Mouse (Mus musculus) liver, embryonic 15.5 days (tissue): Measurements from ENCODE around the gene Plekhf1. TPM values are rescaled to one million over a fixed set of nuclear protein-coding genes. Genes with fewer than 3 reads are reported as not detected.
A peak's percentile ranks its signal among the peaks of the same experiment; 100 is the strongest.

Experiments
- ATAC-seq: fragments of 200-750 bp; cut with Nextera tagmentation; 2 replicates; pipeline ENCODE4 v1.8.0; 2017; ENCODE audit warnings: moderate number of reproducible peaks, mild to moderate bottlenecking, moderate library complexity; ENCODE audit not compliant: insufficient read depth
- H3K27ac ChIP-seq: fragments of 300-500 bp; sonication (generic); replicated peaks from 2 replicates; pipeline ENCODE4 v1.5.1; 2015; ENCODE audit warnings: mild to moderate bottlenecking, inconsistent platforms
- H3K27me3 ChIP-seq: fragments of 300-500 bp; sonication (generic); 2 replicates; pipeline ENCODE4 v1.6.1; 2015; ENCODE audit warnings: mild to moderate bottlenecking, inconsistent platforms
- H3K36me3 ChIP-seq: fragments of 300-500 bp; sonication (generic); replicated peaks from 2 replicates; pipeline ENCODE4 v1.6.1; 2015; ENCODE audit warnings: moderate library complexity, mild to moderate bottlenecking, inconsistent platforms
- H3K4me1 ChIP-seq: fragments of 300-500 bp; sonication (generic); replicated peaks from 2 replicates; pipeline ENCODE4 v1.6.1; 2015; ENCODE audit warnings: inconsistent platforms
- H3K4me2 ChIP-seq: fragments of 300-500 bp; sonication (generic); 2 replicates; pipeline ENCODE4 v1.6.1; 2015; ENCODE audit warnings: moderate library complexity, mild to moderate bottlenecking, inconsistent platforms
- H3K4me3 ChIP-seq: fragments of 300-500 bp; sonication (generic); replicated peaks from 2 replicates; pipeline ENCODE4 v1.5.1; 2015; ENCODE audit warnings: mild to moderate bottlenecking, inconsistent platforms
- H3K9ac ChIP-seq: fragments of 300-500 bp; sonication (generic); 2 replicates; pipeline ENCODE4 v1.6.1; 2015; ENCODE audit warnings: moderate library complexity, mild to moderate bottlenecking, inconsistent platforms
- H3K9me3 ChIP-seq: fragments of 300-500 bp; sonication (generic); replicated peaks from 2 replicates; pipeline ENCODE4 v1.6.1; 2016; ENCODE audit warnings: inconsistent platforms
- WGBS: fragments of 180-500 bp; shearing (Covaris S2); methylation state at CpG from one replicate; pipeline ENCODE4 v1.1.7; 2015; ENCODE audit warnings: mixed read lengths; ENCODE audit not compliant: insufficient replicate concordance; 5-methylcytosine and 5-hydroxymethylcytosine counted together
- polyA plus RNA-seq: library from polyadenylated mRNA; unstranded; fragments of >200 nt; fragmentation: Nextera tagmentation; extraction: Ambion mirVana; gene quantifications from 2 replicates; pipeline ENCODE4 v1.2.1, GENCODE M21; 2015

Plekhf1 gene
- polyA plus RNA-seq, 1 experiment from 2014 or later: 0.53 TPM

- Histone ChIP-seq H3K9me3 (no peaks in the 10 kb centered on the region), H3K4me3 (no peak overlapping the region)
- ATAC-seq: no peak
Measured at GRCm38 (mm10) chr7:38237140-38237539, 9.3 kb upstream of the Plekhf1 start.

GRCm38 (mm10) chr7:38236400-38237105 lies 8.7 kb upstream of the Plekhf1 start:
- Histone ChIP-seq H3K4me2 (no peak overlapping the region), H3K27me3 (no peaks in the 10 kb centered on the region), H3K4me1 (no peaks in the 10 kb centered on the region), H3K4me3 (no peak overlapping the region), H3K9ac (no peak overlapping the region), H3K9me3 (no peaks in the 10 kb centered on the region), H3K27ac (no peak overlapping the region), H3K36me3 (no peaks in the 10 kb centered on the region)
- 38% methylated on average over 11 of the region's 11 CpGs for WGBS
- no peak for ATAC-seq

More at GRCm38 (mm10) chr7:38237140-38237539, 9.3 kb upstream of the Plekhf1 start:
- Histone ChIP-seq H3K36me3 (no peaks in the 10 kb centered on the region), H3K27me3 (no peaks in the 10 kb centered on the region), H3K4me2 (no peak overlapping the region), H3K4me1 (no peaks in the 10 kb centered on the region), H3K27ac (no peak overlapping the region), H3K9ac (no peak overlapping the region)

GRCm38 (mm10) chr7:38230285-38230684 lies 2.5 kb upstream of the Plekhf1 start:
- peaks cover 12% of the 10 kb centered on the region; the same call in 1 of the 2 replicates for H3K27me3 ChIP-seq
- H3K9ac ChIP-seq: no peak overlapping the region
- peaks cover 14% of the 10 kb centered on the region for H3K4me1 ChIP-seq
- no peak for ATAC-seq
- 23% methylated on average over 8 of the region's 8 CpGs for WGBS
- no peaks in the 10 kb centered on the region for H3K9me3 ChIP-seq
- H3K36me3 ChIP-seq: no peaks in the 10 kb centered on the region
- no peak overlapping the region for H3K4me3 ChIP-seq
- no peak overlapping the region for H3K27ac ChIP-seq
- no peak overlapping the region for H3K4me2 ChIP-seq

- ATAC-seq: no peak
- H3K36me3 ChIP-seq: no peaks in the 10 kb centered on the region
Measured at GRCm38 (mm10) chr7:38228329-38228728, 513 bp upstream of the Plekhf1 start.

GRCm38 (mm10) chr7:38227181-38227899 lies 476 bp downstream of the Plekhf1 start:
- peak overlapping the region; percentile 30; the same call in 1 of the 2 replicates for H3K9ac ChIP-seq
- no peaks in the 10 kb centered on the region for H3K36me3 ChIP-seq
- peaks cover 12% of the 10 kb centered on the region; the same call in 1 of the 2 replicates for H3K27me3 ChIP-seq
- H3K4me3 ChIP-seq: peak overlapping the region; percentile 62
- H3K27ac ChIP-seq: no peak overlapping the region
- peak; percentile 32 for ATAC-seq
- no peaks in the 10 kb centered on the region for H3K9me3 ChIP-seq
- H3K4me1 ChIP-seq: peaks cover 14% of the 10 kb centered on the region
- 1% methylated on average over 25 of the region's 25 CpGs for WGBS
- peak overlapping the region; percentile 84 for H3K4me2 ChIP-seq

More at GRCm38 (mm10) chr7:38228329-38228728, 513 bp upstream of the Plekhf1 start:
- Histone ChIP-seq H3K9me3 (no peaks in the 10 kb centered on the region), H3K9ac (no peak overlapping the region), H3K4me3 (peak overlapping the region; percentile 62), H3K4me2 (peak overlapping the region; percentile 84), H3K4me1 (peaks cover 14% of the 10 kb centered on the region), H3K27ac (no peak overlapping the region), H3K27me3 (peaks cover 12% of the 10 kb centered on the region; the same call in 1 of the 2 replicates)
- 25% methylated on average over 8 of the region's 8 CpGs for WGBS

- peaks cover 12% of the 10 kb centered on the region; the same call in 1 of the 2 replicates for H3K27me3 ChIP-seq
- no peak overlapping the region for H3K27ac ChIP-seq
- no peak for ATAC-seq
- H3K36me3 ChIP-seq: no peaks in the 10 kb centered on the region
- no peak overlapping the region for H3K4me3 ChIP-seq
- H3K9ac ChIP-seq: no peak overlapping the region
- 70% methylated on average over 2 of the region's 2 CpGs for WGBS
- H3K4me2 ChIP-seq: no peak overlapping the region
- no peaks in the 10 kb centered on the region for H3K9me3 ChIP-seq
- peaks cover 14% of the 10 kb centered on the region for H3K4me1 ChIP-seq
Measured at GRCm38 (mm10) chr7:38226226-38226625, 1.6 kb downstream of the Plekhf1 start.

- WGBS: 64% methylated on average over 13 of the region's 13 CpGs
- Histone ChIP-seq H3K36me3 (no peaks in the 10 kb centered on the region), H3K9me3 (no peaks in the 10 kb centered on the region), H3K27ac (no peak overlapping the region), H3K4me1 (peaks cover 14% of the 10 kb centered on the region), H3K9ac (no peak overlapping the region), H3K4me2 (no peak overlapping the region), H3K27me3 (0 out of 2 replicates have a peak, but pooled peaks cover 8% of the 10 kb centered on the region), H3K4me3 (no peak overlapping the region)
- no peak for ATAC-seq
Measured at GRCm38 (mm10) chr7:38224577-38225369, 3.0 kb downstream of the Plekhf1 start.

GRCm38 (mm10) chr7:38220866-38221265 lies 7.0 kb downstream of the Plekhf1 start:
- no peak overlapping the region for H3K27ac ChIP-seq
- 81% methylated on average over 7 of the region's 7 CpGs for WGBS
- H3K9me3 ChIP-seq: no peaks in the 10 kb centered on the region
- H3K4me3 ChIP-seq: no peak overlapping the region
- no peak overlapping the region for H3K9ac ChIP-seq
- H3K4me1 ChIP-seq: no peaks in the 10 kb centered on the region
- ATAC-seq: no peak
- no peaks in the 10 kb centered on the region for H3K27me3 ChIP-seq
- H3K4me2 ChIP-seq: no peak overlapping the region
- H3K36me3 ChIP-seq: no peaks in the 10 kb centered on the region

- Histone ChIP-seq H3K36me3 (no peaks in the 10 kb centered on the region), H3K27me3 (no peaks in the 10 kb centered on the region), H3K9ac (no peak overlapping the region), H3K4me1 (0 out of 2 replicates have a peak, but pooled peaks cover under 1% of the 10 kb centered on the region), H3K4me3 (no peak overlapping the region), H3K9me3 (no peaks in the 10 kb centered on the region), H3K27ac (no peak overlapping the region), H3K4me2 (no peak overlapping the region)
- no peak for ATAC-seq
- 61% methylated on average over 4 of the region's 4 CpGs for WGBS
Measured at GRCm38 (mm10) chr7:38219526-38219925, 8.3 kb downstream of the Plekhf1 start.

- H3K27me3 ChIP-seq: no peaks in the 10 kb centered on the region
- H3K9ac ChIP-seq: no peak overlapping the region
- H3K4me1 ChIP-seq: peaks cover 7% of the 10 kb centered on the region
- WGBS: 51% methylated on average over 8 of the region's 8 CpGs
- no peak overlapping the region for H3K4me3 ChIP-seq
- ATAC-seq: no peak
- H3K9me3 ChIP-seq: no peaks in the 10 kb centered on the region
- no peak overlapping the region for H3K4me2 ChIP-seq
- no peaks in the 10 kb centered on the region for H3K36me3 ChIP-seq
- H3K27ac ChIP-seq: no peak overlapping the region
Measured at GRCm38 (mm10) chr7:38218631-38219367, 9.0 kb downstream of the Plekhf1 start.
